Mouse (Mus musculus) liver, embryonic 13.5 days (tissue): ENCODE results near the gene Zbtb38. TPM values are rescaled to one million over a fixed set of nuclear protein-coding genes. Genes with fewer than 3 reads are reported as not detected.
"Not testable (repeated sequence)": the region's sequence is repeated elsewhere in the genome, so short reads cannot be mapped to it uniquely, and the experiment has no call there.

ENCODE experiments used
- ATAC-seq: fragments of 200-750 bp; cut with Nextera tagmentation; 2 replicates; pipeline ENCODE4 v1.8.0; 2017; ENCODE audit warnings: low read depth, mild to moderate bottlenecking, moderate number of reproducible peaks, moderate library complexity
- DNase-seq: peaks from one replicate; pipeline ENCODE4 v3.0.0; 2022
- H3K27ac ChIP-seq: fragments of 300-500 bp; sonication (generic); 2 replicates; pipeline ENCODE4 v1.5.1; 2015; ENCODE audit warnings: moderate library complexity, mild to moderate bottlenecking, inconsistent platforms
- H3K27me3 ChIP-seq: fragments of 300-500 bp; sonication (generic); 2 replicates; pipeline ENCODE4 v1.6.1; 2015; ENCODE audit warnings: mild to moderate bottlenecking, inconsistent platforms
- H3K36me3 ChIP-seq: fragments of 300-500 bp; sonication (generic); 2 replicates; pipeline ENCODE4 v1.6.1; 2015; ENCODE audit warnings: mild to moderate bottlenecking, inconsistent platforms
- H3K4me1 ChIP-seq: fragments of 300-500 bp; sonication (generic); replicated peaks from 2 replicates; pipeline ENCODE4 v1.6.1; 2015; ENCODE audit warnings: inconsistent platforms
- H3K4me2 ChIP-seq: fragments of 300-500 bp; sonication (generic); 2 replicates; pipeline ENCODE4 v1.6.1; 2015; ENCODE audit warnings: inconsistent platforms, mild to moderate bottlenecking, moderate library complexity
- H3K4me3 ChIP-seq: fragments of 300-500 bp; sonication (generic); replicated peaks from 2 replicates; pipeline ENCODE4 v1.5.1; 2015; ENCODE audit warnings: mild to moderate bottlenecking, inconsistent platforms
- H3K9ac ChIP-seq: fragments of 300-500 bp; sonication (generic); 2 replicates; pipeline ENCODE4 v1.6.1; 2015; ENCODE audit warnings: mild to moderate bottlenecking, inconsistent platforms
- H3K9me3 ChIP-seq: fragments of 300-500 bp; sonication (generic); replicated peaks from 2 replicates; pipeline ENCODE4 v1.6.1; 2016; ENCODE audit warnings: inconsistent platforms
- WGBS: fragments of 180-500 bp; shearing (Covaris S2); methylation state at CpG from one replicate; pipeline ENCODE4 v1.1.7; 2015; ENCODE audit not compliant: insufficient replicate concordance; 5-methylcytosine and 5-hydroxymethylcytosine counted together
- polyA plus RNA-seq: library from polyadenylated mRNA; unstranded; fragments of >200 nt; fragmentation: Nextera tagmentation; extraction: Ambion mirVana; gene quantifications from 2 replicates; pipeline ENCODE4 v1.2.1, GENCODE M21; 2015

The Zbtb38 gene
- polyA plus RNA-seq, 1 experiment from 2014 or later = 5.8 TPM

DNA sequence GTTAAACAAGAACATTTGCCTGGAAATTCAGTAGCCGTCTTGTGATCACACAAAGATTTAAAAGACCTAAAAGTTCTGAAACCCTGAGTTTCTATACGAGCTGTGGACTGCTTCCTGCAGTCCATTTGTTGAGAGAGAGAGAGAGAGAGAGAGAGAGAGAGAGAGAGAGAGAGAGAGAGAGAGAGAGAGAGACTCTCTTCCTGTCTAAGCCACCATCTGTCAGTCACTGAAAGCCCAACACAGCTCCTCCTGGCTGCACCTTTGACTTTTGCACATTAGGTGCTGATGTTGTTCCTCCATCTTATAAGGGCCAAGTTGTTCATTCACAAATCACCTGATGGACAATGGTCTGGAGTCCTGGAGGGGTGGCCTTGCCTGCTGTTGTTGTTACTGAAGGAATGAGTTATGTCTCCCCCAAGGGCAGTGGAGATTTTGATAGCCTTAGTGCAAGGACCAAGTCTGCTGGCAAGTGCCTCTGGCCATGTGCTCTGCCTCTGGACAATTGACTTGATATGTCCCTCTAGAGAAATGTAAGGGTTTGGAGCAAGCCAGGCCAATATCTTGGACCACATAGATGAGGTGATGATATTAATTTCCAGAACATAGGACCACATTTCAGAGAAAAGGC lies 105.8 kb downstream of the Zbtb38 start:
- H3K4me3 ChIP-seq = no peak overlapping the region
- H3K36me3 ChIP-seq = no peaks in the 10 kb centered on the region
- H3K9me3 ChIP-seq = no peaks in the 10 kb centered on the region
- no peaks in the 10 kb centered on the region for H3K4me1 ChIP-seq
- WGBS = 35% methylated on average over 2 of the region's 2 CpGs
- no peak overlapping the region for H3K9ac ChIP-seq
- H3K4me2 ChIP-seq = no peak overlapping the region
- DNase-seq (no peak), ATAC-seq (no peak)
- H3K27ac ChIP-seq = no peak overlapping the region
- 0 out of 2 replicates have a peak, but pooled peaks cover 6% of the 10 kb centered on the region for H3K27me3 ChIP-seq

DNA sequence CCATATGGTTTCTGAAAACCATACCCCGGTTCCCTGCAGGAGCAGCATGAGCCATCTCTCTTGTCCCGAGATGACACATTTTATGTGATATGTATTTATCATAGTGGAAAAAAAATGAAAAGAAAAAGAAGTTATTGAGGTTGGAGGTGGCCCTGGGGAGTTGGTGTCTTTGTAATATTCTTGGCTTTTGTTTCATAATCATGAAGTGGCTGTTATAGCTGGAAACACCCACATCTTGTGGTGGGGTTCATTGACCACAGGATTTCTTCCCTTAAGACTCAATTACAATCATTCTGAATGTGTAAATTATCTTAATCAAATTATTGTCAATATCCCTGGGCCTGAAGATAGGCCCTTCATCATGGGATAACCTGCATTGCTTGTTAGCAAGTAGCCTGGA lies 107.8 kb downstream of the Zbtb38 start:
- H3K36me3 ChIP-seq = no peaks in the 10 kb centered on the region
- no peak overlapping the region for H3K4me2 ChIP-seq
- no peak overlapping the region for H3K27ac ChIP-seq
- H3K27me3 ChIP-seq = 0 out of 2 replicates have a peak, but pooled peaks cover 4% of the 10 kb centered on the region
- ATAC-seq (no peak), DNase-seq (no peak)
- 48% methylated on average over 2 of the region's 2 CpGs for WGBS
- H3K4me1 ChIP-seq = peaks cover 4% of the 10 kb centered on the region
- no peak overlapping the region for H3K9ac ChIP-seq
- no peak overlapping the region for H3K4me3 ChIP-seq
- no peaks in the 10 kb centered on the region for H3K9me3 ChIP-seq

DNA sequence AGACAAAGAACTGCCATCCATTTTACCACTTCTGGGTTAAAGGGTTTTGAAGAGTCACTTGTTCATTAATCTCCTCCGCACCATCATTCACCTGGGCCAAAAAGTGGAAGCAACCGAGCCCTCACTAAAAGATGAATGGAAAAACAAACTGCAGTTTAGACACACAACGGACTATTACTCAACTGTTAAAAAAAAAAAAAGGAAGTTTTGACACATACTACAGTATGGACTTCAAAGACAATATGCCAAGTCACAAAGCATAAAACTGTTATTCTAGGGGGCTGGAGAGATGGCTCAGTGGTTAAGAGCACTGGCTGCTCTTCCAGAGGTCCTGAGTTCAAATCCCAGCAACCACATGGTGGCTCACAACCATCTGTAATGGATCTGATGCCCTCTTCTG lies 108.6 kb downstream of the Zbtb38 start:
- peaks cover 12% of the 10 kb centered on the region for H3K4me1 ChIP-seq
- H3K27me3 ChIP-seq, ATAC-seq, H3K27ac ChIP-seq, H3K4me3 ChIP-seq, DNase-seq, H3K4me2 ChIP-seq, H3K9me3 ChIP-seq, H3K36me3 ChIP-seq, H3K9ac ChIP-seq: not testable (repeated sequence)
- WGBS = 45% methylated on average over 3 of the region's 3 CpGs

DNA sequence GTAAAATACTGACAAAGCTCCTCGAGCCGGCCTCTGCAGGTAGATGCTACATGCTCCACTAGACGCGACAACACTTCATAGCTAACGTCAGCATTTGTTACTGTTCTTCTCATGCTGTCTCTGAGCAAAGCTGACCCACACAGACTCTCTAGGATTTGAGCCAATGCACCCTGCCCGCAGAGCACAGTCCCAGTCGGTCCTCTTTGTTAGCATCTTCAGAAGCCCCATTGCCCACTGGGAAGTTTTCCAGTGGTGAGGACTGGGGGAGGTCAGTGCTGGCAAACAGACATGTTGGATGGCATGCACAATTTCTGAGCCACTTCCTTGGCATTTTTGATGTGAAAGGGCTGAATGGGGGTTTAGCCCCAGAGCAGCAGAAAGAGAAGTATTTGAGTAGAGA lies 113.2 kb downstream of the Zbtb38 start:
- Histone ChIP-seq H3K27me3 (0 out of 2 replicates have a peak, but pooled peaks cover 4% of the 10 kb centered on the region), H3K4me2 (no peak overlapping the region), H3K4me3 (no peak overlapping the region), H3K9ac (no peak overlapping the region), H3K36me3 (no peaks in the 10 kb centered on the region), H3K27ac (no peak overlapping the region), H3K4me1 (peaks cover 27% of the 10 kb centered on the region), H3K9me3 (no peaks in the 10 kb centered on the region)
- ATAC-seq (no peak), DNase-seq (no peak)
- 80% methylated on average over 7 of the region's 7 CpGs for WGBS

DNA sequence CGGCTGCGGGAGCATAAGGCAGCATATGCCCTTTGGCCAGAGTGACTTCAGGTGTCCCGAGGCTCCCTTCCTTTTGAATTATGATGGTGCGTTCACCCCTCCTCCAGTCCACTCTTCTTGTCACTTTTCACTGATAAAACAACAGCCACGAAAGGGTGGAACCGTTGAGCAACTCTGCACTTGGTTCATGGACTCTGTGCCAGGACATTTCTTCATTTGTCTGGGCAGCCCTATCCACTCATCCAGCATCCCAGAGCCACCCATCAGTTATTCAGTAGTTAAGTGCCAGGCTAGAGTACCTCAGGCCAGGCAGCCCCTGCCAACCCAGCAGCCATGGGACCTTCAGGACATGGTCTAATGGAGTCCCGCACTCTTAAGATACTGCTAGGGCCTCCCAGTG lies 114.1 kb downstream of the Zbtb38 start:
- H3K27ac ChIP-seq = no peak overlapping the region
- ATAC-seq (no peak), DNase-seq (no peak)
- WGBS = 41% methylated on average over 7 of the region's 7 CpGs
- peaks cover 27% of the 10 kb centered on the region for H3K4me1 ChIP-seq
- peaks cover 10% of the 10 kb centered on the region; the same call in 1 of the 2 replicates for H3K27me3 ChIP-seq
- no peak overlapping the region for H3K4me2 ChIP-seq
- no peaks in the 10 kb centered on the region for H3K36me3 ChIP-seq
- H3K9me3 ChIP-seq = no peaks in the 10 kb centered on the region
- no peak overlapping the region for H3K9ac ChIP-seq
- no peak overlapping the region for H3K4me3 ChIP-seq

DNA sequence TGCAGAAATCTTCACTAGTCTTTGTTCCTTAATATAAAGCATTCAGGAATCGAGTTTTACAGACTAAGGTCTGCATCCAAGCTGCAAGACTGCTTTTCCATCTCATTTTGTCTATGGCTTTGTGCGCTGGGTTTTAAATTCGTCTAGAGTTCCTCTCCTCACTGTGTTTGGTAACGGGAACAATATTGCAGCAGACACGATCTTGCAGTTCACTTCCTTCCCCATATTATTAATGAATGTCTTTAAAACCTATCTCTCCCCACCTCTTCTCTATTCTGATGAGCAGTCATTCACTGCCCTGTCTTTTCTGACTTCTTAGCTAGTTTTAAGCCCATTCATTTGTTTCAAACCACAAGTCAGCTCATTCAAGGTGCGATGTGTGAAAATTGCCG lies 115.5 kb downstream of the Zbtb38 start:
- Histone ChIP-seq H3K9ac (no peak overlapping the region), H3K4me3 (no peak overlapping the region), H3K4me1 (peaks cover 30% of the 10 kb centered on the region), H3K27ac (no peak overlapping the region), H3K9me3 (no peaks in the 10 kb centered on the region), H3K4me2 (no peak overlapping the region), H3K27me3 (peaks cover 24% of the 10 kb centered on the region), H3K36me3 (no peaks in the 10 kb centered on the region)
- 33% methylated on average over 7 of the region's 7 CpGs for WGBS
- ATAC-seq = no peak
- DNase-seq = no peak

DNA sequence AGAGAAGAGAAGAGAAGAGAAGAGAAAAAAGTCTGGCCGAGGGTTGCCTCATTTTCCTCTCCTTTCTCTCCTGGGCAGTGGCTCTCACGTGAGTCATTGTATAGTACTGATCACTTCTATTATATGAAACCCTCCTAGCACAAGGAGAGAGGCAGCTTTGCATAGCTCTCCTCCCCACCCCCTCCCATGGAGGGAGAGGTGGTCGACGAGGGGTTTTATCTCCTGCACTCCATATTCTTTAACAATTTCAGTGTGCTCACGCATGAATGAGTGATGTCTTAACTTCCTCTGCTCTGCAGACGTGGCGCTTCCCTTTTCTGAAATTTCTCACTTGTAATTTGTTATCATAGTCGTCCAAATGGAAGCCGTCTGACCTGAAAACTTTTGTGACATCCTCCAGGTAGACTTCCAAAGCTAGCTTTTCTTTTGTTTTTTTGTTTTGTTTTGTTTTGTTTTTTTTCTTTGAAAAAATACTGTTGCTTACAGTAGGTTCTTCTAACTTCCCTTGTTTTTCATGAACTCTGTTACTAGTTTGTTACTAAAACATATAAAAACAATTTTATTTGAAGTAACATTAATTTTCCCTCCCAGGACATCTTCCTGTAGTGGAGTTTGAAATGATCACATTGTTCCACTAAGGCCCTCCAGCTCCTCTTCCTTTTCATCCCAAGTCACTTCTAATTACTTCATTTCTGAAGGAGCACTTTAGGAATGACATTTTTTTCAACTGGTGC lies 116.0 kb downstream of the Zbtb38 start:
- Histone ChIP-seq H3K27me3 (peaks cover 29% of the 10 kb centered on the region), H3K9ac (no peak overlapping the region), H3K4me1 (peaks cover 36% of the 10 kb centered on the region), H3K4me3 (no peak overlapping the region), H3K36me3 (no peaks in the 10 kb centered on the region), H3K4me2 (no peak overlapping the region), H3K9me3 (no peaks in the 10 kb centered on the region), H3K27ac (no peak overlapping the region)
- WGBS = 10% methylated on average over 9 of the region's 9 CpGs
- ATAC-seq = no peak
- DNase-seq = no peak

DNA sequence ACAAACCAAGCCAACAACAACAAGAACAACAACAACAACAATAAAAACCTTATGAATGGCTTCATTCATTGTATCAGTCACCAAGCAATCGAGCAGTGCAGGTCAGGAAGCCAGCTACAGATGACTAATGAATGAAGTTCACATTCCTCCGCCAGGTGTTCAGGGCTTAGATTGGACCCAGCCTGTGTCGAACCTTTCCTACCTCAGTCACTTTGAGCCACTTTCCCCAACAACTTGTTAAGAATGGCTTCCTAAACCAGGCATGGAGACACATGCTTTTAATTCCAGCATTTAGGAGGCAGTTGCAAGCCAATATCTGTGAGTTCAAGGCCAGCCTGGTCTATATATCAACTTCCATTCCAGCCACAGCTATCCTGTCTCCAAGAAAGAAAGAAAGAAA lies 116.7 kb downstream of the Zbtb38 start:
- 57% methylated on average over 3 of the region's 3 CpGs for WGBS
- Histone ChIP-seq H3K27ac (no peak overlapping the region), H3K9ac (no peak overlapping the region), H3K36me3 (no peaks in the 10 kb centered on the region), H3K4me1 (peaks cover 37% of the 10 kb centered on the region), H3K27me3 (peaks cover 29% of the 10 kb centered on the region), H3K4me3 (no peak overlapping the region), H3K4me2 (no peak overlapping the region), H3K9me3 (no peaks in the 10 kb centered on the region)
- no peak for ATAC-seq
- DNase-seq = no peak

DNA sequence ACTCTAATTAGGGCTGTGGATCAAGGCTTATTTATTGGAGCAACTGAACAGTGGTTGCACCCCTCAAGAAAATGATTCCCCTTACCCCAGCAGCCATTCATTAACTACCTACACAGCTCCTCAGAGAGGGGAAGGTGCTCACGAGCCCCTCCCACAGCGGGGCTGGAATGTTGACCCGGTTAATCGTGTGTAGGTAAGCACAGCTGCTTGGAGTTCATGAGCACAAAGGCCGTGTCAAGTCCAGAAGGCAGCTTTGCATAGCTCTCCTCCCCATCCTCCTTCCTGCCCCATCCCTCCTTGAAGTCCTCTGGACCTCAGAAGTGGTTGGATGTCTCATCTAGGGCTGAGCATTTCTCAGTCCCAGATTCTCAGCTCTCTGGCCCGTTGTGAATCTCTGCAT lies 117.5 kb downstream of the Zbtb38 start:
- Histone ChIP-seq H3K4me2 (no peak overlapping the region), H3K9me3 (no peaks in the 10 kb centered on the region), H3K9ac (no peak overlapping the region), H3K27me3 (peaks cover 35% of the 10 kb centered on the region), H3K36me3 (no peaks in the 10 kb centered on the region), H3K4me3 (no peak overlapping the region), H3K4me1 (peaks cover 41% of the 10 kb centered on the region), H3K27ac (no peak overlapping the region)
- 66% methylated on average over 6 of the region's 6 CpGs for WGBS
- ATAC-seq (no peak), DNase-seq (no peak)

DNA sequence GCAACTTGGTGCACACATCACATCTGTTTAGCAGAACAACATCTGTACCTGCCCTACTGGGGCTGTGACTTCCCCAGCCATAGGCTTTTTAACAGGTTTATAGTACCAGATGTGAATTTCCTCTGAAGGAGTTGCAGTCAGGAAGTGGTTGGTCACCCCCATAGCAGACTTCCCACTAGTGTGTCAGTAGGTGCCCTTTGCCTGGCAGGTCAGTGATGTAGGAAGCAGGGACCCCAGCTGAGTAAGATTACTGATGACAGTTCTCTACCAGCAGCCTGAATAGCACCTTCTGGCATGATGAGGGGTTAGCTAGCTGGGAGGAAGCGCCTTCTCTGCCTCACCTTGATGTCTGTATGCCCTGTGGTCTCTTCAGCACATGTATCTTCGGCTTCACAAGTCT lies 118.9 kb downstream of the Zbtb38 start:
- 57% methylated on average over 2 of the region's 2 CpGs for WGBS

More for the DNA sequence above, 118.9 kb downstream of the Zbtb38 start:
- no peak overlapping the region for H3K9ac ChIP-seq
- DNase-seq = no peak
- no peak overlapping the region for H3K4me3 ChIP-seq
- H3K4me1 ChIP-seq = peaks cover 33% of the 10 kb centered on the region
- no peaks in the 10 kb centered on the region for H3K9me3 ChIP-seq
- H3K4me2 ChIP-seq = no peak overlapping the region
- no peaks in the 10 kb centered on the region for H3K36me3 ChIP-seq
- no peak for ATAC-seq
- peaks cover 40% of the 10 kb centered on the region for H3K27me3 ChIP-seq
- no peak overlapping the region for H3K27ac ChIP-seq
